Mouse (Mus musculus) forebrain, embryonic 12.5 days (tissue): ENCODE measurements around the gene Mycbp2. TPM values are rescaled to one million over a fixed set of nuclear protein-coding genes. Genes with fewer than 3 reads are reported as not detected.

Experiments used
- polyA plus RNA-seq: library from polyadenylated mRNA; unstranded; fragments of >200 nt; fragmentation: Nextera tagmentation; extraction: Ambion mirVana; gene quantifications from 2 replicates; pipeline ENCODE4 v1.2.1, GENCODE M21; 2016

Mycbp2 gene
- polyA plus RNA-seq, 1 experiment from 2014 or later: 36.2 TPM

Other genes with a start within 250 kb of the Mycbp2 start
- gene Fbxl3, start 247.2 kb downstream of the Mycbp2 start, polyA plus RNA-seq: 23.7 and 27.4 TPM in 2 replicates
- 0.28 and 0.47 TPM in 2 replicates for gene Scel, start 166.5 kb upstream of the Mycbp2 start, polyA plus RNA-seq